Mouse (Mus musculus) kidney, adult 8-10 months (tissue): ENCODE measurements around the gene Gpr26.

Experiments used
- DNase-seq, 2 experiments: peaks; one replicate each; pipeline ENCODE4 v3.0.0; 2022

Gpr26 gene

DNA sequence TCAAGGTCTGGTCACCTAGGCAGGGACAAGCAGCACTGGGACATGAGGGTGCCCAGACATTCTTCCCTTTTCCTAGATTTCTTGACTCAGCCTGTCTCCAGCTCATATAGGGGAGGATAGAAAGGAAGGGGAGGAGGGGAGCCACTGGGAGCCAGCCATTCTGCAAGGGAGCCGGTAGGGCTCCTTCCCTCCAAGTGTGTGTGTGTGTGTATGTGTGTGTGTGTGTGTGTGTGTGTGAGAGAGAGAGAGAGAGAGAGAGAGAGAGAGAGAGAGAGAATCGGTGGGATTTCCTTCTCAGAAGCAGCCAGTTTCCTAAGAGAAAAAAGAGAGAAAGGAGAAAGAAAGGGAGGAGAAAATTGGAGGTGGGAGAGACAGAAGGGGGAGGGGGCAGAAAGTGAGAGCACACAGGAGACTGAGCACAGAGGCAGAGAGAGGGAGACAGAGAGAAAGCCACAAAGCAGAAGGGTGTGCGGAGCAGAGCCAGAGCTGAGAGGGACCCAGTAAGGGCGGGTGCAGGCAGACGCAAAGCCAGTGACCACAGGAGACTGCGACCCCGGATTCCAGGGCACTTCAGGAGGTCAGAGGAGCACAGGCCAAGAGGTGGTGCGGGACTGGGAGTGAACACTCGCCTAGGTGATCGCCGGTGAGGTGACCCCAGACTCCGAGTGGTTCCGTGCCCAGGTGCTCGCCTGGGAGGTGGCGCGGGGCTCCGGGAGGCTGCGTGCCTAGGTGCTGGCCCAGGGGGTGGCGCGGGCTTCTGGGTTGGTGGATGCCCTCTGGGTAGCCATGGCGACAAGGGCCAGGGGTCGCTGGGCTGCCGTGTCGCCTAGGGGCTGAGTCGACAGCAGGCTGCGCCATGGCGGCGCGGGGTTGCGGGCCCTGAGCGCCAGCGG, at the start of gene Gpr26:
TSS of gene Gpr26 (plus strand) at position 438 of the 893 bp plus-strand sequence.
- DNase-seq = no peak

DNA sequence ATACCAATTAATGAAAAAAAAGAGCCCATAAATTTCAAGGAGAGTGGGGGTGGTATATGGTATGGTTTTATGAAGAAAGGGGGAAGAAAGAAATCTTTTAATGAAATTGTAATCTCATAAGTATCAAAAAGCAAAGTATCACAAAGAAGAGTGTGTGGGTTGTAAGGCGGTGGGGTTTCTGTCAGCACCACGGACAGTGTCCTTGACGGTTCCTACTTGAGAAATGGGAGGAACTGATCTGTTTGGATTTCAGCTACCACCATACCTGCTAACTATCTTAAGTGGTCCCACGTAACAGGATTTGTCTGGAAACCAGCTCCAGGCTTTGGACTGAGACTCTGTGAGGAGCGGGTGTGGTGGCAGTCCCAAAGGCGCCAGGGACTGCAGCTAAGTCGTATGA, 48.9 kb upstream of the Gpr26 start:
- no peak for DNase-seq

DNA sequence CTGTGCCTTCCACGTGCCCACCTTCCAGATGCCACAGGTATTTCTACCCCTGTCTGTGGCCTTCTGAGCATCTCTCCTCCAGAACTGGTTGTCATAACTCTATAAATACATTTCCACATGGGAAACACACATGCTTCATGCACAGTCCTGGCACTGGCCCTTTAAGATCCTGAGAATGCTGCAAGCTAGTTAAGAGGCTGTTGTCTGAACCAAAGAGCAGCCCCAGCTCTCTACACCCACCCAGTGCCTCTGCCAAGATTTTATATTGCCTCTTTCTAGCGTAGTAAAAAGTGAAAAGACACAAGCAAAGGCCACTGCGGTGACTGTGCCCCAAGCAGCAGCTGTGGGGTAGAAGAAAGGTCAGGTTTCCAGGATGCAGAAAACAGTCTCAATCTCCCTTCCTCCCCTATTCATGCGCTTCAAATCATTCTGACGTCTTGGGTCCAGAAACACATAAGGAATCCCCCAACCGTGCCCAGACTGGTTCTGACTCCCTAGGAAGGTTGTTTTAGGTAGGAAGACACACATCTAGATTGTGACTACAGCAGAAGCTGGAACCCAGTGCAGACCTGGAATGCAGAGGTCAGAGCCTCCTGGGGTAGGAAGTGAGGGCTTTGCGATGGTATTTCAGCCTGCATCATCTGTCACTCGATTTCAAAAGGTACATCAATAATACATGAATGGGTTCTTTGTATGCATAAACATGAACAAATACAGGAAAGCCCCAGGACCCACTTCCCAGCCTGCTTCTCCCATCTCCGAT, 38.8 kb upstream of the Gpr26 start:
- DNase-seq = no peak

DNA sequence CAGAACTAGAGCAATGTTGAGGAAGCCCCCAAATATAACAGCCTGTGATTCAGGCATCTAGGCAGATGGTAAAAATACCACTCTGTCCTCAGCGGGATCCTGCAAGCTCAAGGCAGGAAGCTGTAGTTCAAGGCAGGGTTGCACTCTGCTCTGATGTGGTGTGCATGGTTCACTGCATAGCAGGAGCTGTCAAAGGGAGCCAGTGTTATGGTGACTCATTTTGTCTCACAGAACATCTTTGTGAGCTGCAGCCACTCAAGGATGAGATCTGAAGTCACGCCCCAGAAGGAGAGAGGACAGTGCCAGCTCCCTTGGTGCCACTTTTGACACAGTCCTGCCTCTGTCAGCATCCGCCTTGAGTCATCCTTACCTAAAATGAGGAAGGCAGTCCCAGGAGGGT, 28.6 kb upstream of the Gpr26 start:
- DNase-seq = no peak

DNA sequence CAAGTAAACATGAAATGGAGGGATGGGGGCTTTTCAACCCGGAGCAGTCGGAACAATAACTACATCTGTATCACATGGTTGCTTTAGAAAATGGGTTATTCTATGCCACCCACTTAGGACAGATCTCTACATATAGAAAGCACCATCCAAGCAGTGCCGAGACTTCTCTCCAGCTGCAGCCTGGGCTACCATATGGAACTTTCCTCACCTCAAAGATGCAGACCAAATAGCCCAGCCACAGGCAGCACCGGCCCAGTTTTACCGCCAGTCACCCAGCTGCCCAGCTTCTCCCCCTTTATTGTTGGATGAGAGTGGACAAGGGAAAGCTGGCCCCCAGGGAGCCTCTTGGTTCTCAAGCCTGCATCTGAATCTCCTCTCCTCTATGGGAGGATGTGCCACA, 15.1 kb upstream of the Gpr26 start:
- DNase-seq = no peak

DNA sequence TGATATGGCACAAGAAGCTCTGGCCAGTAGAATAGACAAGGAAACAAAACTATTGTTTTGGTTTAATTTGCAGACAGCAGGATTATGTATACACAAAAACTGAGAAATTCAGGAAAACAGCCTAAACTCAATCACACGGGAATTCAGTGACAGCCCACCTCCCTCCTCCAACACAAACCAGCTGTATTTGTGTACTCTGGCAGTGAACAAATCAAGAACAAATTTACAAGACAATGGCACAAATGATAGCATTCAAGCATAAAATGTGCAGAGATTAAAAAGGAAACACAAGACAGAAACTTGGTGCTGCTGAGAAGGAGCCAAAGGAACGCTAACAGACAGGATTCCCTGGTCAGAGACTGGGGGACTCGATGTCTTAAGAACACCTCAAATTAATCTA, 12.9 kb upstream of the Gpr26 start:
- no peak for DNase-seq

DNA sequence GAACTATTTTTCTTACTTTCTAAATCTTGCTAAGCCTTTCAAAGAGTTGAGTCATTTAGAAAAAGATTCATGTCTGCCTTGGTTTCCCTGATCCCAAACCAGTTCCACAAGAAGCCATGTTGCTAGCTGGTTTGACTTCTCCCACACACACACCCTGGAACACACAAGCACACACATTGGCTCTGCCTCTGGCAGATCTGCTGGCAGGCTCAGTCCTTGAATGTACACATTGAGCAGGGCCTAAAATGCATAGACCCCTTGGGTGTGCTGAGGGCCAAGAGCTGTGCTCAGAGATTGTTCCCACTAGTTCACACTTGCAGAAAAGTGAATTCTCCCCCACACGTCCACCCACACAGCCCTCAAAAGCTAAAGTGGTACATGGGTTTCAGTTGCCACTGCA, 7.6 kb upstream of the Gpr26 start:
- no peak for DNase-seq

DNA sequence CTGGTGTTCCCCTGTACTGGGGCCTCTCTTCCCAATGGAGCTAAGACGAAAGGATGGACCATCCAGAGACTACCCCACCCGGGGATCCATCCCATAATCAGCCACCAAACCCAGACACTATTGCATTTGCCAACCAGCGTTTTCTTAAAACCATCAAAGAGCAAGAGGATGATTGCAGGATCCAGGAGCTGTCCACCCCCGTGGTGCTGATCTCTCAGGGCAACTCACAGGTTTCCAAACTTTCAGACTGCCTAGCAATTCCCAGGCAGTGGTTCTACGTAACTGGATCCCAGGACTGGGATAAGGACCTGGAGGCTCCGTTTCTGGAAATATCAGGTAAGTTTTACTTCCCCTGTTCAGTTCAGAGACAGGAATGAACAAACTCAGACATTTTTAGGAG, 5.7 kb upstream of the Gpr26 start:
- peak in 1 of 2 experiments; percentile 29 for DNase-seq

DNA sequence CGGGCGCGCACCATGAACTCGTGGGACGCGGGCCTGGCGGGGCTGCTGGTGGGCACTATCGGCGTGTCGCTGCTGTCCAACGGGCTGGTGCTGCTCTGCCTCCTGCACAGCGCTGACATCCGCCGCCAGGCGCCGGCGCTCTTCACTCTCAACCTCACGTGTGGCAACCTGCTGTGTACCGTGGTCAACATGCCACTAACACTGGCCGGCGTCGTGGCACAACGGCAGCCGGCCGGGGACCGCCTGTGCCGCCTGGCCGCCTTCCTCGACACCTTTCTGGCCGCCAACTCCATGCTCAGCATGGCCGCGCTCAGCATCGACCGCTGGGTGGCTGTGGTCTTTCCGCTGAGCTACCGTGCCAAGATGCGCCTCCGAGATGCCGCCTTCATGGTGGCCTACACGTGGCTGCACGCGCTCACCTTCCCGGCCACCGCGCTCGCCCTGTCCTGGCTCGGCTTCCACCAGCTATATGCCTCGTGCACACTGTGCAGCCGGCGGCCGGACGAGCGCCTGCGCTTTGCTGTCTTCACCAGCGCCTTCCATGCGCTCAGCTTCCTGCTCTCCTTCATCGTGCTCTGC, 745 bp downstream of the Gpr26 start:
- DNase-seq = no peak

DNA sequence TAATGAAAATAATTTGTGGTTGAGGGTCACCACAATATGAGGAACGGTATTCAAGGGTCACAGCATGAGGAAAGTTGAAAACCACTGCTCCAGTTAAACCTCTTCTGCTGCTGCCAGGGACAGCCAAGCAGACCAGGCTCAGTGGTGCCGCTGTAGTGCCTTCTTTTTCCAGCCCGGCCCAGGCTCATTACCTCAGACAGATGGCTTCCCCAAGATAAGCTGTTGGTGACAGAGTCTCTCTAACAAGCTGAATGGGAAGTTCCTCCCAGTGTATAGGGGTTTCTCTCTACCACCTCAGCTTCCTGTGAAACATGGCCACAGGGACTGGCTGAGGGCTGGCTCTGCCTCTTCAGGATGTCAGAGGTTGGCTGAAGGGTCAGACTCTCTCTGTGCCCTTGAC, 4.0 kb downstream of the Gpr26 start:
- DNase-seq = no peak

DNA sequence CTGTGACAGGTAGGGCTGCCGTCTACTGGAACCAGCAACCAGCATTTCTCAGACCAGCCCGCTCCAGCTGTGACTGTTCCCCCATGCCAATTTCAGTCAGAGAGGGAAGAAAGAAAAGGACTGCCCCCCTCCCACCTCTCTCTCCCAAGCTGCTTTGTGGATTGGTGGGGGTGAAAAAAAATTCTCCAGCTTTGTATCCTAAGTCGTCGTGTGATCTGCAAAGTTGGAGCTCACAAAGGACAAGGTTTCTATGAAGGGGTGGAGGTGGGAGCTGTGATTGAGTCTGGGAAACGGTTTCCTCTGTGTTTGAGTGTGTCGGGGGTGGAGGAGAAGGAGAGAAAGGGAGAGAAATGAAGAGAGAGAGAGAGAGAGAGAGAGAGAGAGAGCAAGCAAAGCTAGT, 9.6 kb downstream of the Gpr26 start:
- DNase-seq = no peak

DNA sequence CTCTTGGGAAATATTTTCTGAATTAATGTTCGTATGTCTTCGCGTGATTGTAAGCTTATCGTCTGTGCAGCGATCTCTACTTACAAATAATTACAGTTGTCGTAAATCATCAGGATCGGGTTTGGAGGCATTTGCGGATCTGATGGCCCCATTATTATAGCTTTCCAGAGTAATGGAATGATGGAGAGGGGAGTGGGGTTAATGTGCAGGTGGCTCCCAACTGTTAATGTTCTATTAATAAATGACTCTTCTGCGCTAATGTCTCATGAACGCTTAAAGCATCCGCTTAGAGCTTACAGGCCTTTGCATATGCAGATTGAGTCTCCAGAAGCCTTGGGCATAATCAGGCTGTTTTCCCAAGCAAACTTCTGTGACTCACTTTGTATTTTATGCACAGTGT, 12.3 kb downstream of the Gpr26 start:
- no peak for DNase-seq

DNA sequence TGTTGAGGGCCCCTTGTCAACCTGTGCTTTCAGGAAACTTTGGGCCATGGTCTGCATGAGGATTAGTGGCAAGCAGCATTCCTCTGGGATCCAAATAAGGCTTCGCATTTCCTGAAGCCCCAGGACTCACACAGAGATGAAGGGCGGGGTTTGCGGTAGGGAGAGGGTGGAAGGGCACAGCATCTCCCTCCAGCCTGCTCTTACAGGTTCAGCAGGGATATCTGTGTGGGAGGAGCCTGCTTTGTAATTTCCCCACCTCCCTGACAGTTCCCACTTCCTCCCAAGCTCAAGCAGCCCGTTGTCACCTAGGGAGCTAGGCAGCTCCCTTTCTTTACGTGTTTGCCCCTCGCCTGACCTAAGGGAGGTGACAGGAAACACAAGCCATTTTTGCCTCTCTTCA, 22.8 kb downstream of the Gpr26 start:
- DNase-seq = no peak

DNA sequence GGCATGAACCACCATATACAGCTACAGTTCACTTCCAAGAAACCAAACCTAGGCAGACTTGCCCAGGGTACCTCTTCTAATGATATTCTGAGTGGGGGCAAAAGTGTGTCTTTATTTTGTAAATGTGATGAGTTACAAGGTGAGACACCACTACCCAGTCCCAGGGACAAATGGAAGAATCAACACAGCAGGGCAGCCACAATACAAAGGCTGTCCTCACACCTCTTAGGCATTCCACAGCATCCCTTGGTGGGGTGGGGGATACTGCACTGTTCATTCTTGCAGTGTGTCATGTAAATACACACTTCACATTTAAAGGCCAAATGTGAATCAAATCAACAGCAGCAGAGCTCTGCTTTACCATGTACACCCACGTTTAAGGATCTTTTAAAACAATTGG, 26.0 kb downstream of the Gpr26 start:
- DNase-seq = no peak

DNA sequence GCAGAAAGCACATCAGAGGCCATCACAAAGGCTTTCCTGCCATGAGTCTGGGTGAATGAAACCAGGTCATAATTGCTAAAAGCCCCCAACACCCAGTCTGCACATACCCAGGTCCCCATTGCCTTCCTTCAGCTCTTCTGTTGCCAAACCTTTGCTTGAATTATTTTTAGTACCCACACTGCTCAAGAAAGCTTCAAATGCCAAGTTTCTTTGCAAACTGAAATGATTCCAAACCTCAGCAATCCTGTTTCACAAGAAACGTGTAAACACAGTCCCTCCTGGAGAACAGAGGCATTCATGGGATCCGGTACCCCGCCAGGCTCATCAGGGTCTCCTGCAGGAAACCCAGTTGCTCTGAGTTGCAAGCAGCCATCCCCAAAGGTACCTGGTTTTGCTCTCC, 26.6 kb downstream of the Gpr26 start:
- DNase-seq = no peak

DNA sequence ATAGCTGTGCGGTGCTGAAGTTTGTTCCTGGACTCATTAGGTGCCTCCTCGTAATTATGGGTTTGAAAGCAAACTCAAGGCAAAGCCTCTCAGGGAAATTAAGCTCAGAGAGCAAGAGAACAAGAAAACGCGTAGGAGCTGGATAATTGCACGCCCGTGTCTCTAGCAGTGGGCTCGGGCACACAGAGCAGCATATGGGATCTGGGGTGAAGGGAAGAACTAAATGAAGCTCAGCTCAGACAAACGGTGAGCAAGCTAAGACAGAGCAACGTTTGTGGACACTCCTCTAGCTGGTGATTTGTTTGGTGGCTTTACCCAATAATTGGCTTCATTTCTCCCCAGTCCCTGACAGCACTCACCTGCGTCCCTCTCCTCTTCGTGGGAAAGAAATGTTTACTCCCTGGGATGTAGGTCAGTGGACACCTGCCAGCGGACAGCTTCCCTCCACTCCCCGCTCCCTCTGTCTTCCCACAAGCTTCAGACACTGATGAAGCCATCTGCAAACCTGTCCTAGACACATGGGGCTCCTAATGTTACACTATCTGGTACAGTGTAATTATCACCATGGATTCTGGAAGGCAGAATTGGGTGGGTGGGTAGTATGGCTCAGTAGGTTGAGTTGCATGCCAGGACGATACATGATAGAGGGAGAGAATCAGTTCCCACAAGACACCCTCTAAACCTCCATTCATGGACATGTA, 39.9 kb downstream of the Gpr26 start:
- no peak for DNase-seq

DNA sequence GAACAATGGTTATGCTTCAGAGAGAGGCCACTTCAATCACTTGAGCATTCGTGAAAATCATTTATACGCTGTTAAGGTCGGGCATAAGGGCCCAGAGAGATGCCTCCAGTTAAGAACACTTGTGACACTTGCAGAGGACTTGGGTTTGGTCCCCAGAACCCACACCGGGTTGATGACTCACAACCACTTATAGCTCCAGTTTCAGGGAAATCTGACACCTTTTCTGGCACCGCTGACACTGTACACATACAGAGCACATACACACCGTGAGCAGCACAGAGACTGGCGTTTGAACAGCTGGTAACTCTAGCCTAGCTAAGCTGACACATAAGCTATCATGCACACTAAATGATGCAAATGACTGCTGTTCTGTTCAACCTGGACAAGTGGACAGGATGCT, 42.7 kb downstream of the Gpr26 start:
- DNase-seq = no peak

DNA sequence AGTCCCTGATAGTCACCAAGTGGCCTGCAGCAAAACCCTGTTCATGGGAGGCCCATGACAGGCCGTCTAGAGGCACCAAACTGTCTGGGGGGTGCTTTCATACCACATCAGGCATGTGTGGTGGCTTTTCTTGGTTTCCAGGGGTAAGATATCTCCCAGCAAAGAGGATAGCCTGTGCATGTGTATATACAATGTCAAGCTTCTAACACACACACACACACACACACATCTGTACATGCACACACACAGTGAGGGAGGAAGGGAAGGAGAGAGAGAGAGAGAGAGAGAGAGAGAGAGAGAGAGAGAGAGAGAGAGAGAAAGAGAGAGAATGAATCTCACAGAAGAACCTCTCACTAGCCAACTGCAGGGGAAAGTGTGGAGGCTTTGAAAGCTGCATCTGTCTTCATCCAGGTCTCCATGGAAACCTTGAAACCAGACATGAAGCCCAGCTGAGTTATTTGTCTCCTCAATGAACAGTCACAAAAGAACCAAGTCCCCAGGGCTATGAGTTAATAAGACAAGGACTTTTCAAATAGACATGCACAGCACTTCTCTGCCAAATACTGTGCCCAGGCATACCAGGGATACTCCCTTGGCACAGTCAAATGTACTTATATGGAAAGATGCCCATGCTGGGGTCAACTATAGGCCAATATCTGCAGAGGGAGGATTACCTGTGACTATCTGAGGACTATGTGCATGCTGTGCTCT, 46.9 kb downstream of the Gpr26 start:
- DNase-seq = no peak

DNA sequence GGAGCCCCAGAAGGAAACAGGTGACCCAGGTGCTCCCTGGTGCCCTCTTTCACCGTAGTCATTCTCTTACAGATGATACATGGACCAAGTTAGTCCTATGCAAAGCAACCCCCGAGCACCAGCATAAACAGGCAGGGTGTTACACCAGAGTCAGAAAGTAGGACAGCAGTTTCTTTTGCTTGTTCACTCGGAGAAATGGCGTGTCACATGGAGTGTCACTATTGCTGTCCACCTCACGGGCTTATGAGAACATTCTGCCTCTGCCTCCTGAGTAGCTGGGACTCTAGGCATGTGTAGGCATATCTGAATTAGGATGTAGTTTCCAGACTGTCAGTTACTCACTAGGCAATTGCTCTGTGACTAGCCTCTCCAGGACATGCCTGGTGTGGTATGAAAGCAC, 47.7 kb downstream of the Gpr26 start:
- DNase-seq = no peak

DNA sequence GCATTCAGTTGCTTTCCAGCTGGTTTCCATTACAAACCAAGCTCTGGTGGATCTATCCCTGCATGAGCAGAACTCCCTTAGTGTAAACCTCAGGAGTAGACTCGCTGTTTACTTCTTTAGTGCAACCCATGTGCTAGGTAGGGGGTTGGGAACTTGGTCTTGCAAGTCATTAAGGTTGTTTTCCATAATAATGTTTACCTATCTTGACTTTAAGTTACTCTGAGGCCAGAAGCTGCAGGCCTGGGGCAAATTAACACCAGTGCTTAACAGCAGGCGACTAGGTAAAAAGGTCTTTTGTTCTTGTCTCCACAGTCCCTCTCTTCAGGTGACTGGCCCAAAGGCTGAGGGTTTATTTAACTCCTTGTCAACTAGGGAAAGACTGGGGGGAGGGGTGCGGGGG, 48.9 kb downstream of the Gpr26 start:
- no peak for DNase-seq

DNA sequence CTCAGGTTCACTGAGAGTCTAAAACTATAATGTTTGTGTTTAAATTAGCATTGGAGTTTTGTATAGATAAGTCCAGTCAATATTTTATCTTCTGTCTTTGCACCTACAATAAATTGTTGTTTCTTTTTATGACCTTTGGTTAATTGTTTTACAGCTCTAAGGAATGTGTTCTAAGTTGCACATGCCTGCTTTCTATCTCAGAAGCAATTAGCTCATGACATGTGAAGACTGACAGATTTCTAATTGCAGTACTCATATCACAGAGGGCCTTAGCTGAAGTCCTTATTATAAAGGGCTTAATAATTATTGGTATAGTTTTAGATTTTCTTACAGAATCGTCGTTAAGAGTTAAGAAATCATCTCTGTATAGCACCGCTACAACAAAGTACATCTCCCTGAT, 49.7 kb downstream of the Gpr26 start:
- no peak for DNase-seq

DNA sequence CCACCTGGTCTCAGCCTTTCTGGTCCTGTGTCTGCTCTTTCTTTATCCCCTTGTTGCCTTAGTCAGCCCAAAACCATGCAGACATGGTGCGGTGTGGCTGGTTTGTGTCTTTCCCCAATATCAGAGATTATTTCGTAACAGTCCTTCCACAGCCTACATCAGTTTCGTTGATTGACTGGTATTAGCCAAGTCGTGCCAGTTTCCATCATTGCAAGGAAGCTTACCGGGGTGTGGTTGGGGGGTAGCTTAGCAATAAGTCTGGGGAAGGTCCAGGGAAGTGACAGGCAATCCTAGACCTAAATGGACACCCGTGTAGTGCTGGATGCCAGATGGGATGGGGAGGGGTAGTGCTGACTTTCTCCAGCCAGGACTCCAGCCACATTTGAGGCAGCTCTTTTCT, 59.3 kb downstream of the Gpr26 start:
- DNase-seq = no peak

DNA sequence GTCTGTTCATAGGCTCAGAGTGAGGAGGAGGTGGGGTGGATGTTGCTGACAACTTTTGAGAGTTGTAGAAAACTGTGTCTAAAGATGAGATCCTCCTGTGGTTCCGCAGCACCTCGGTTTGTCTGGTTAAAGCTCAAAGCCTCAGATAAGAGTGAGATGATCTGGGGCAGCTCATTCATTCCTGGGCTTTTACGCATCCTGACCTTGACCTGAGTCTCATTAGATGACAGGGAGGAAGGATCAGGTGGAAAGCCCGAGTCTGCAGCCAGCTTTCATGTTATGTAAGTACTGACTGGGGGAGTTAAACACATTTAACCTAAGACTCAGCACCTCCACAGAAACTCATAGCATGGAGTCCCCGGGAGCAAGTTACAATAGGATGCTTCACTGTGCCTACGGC, 60.4 kb downstream of the Gpr26 start:
- DNase-seq = no peak
